Mouse (Mus musculus) lung, embryonic 16.5 days (tissue): ENCODE measurements around the gene Vmn1r26. TPM values are rescaled to one million over a fixed set of nuclear protein-coding genes. Genes with fewer than 3 reads are reported as not detected.
"Not testable (repeated sequence)": the region's sequence is repeated elsewhere in the genome, so short reads cannot be mapped to it uniquely, and the experiment has no call there.

Experiments used
- ATAC-seq: fragments of 200-750 bp; cut with Nextera tagmentation; 2 replicates; pipeline ENCODE4 v1.8.0; 2017; ENCODE audit warnings: low read depth, mild to moderate bottlenecking, moderate library complexity
- H3K27ac ChIP-seq: fragments of 300-500 bp; sonication (generic); 2 replicates; pipeline ENCODE4 v1.5.1; 2014; ENCODE audit warnings: mild to moderate bottlenecking, control low read depth, low read length
- H3K27me3 ChIP-seq: fragments of 300-500 bp; sonication (generic); 2 replicates; pipeline ENCODE4 v1.6.1; 2014; ENCODE audit warnings: low read depth, low read length, mixed read lengths; ENCODE audit not compliant: control insufficient read depth, insufficient read depth
- H3K36me3 ChIP-seq: fragments of 300-500 bp; sonication (generic); 2 replicates; pipeline ENCODE4 v1.6.1; 2014; ENCODE audit warnings: low read length; ENCODE audit not compliant: control insufficient read depth, insufficient read depth
- H3K4me1 ChIP-seq: fragments of 300-500 bp; sonication (generic); replicated peaks from 2 replicates; pipeline ENCODE4 v1.6.1; 2014; ENCODE audit warnings: low read length, mixed read lengths; ENCODE audit not compliant: control insufficient read depth, insufficient read depth
- H3K4me2 ChIP-seq: fragments of 300-500 bp; sonication (generic); 2 replicates; pipeline ENCODE4 v1.6.1; 2014; ENCODE audit warnings: low read depth, low read length, control low read depth
- H3K4me3 ChIP-seq: fragments of 300-500 bp; sonication (generic); 2 replicates; pipeline ENCODE4 v1.5.1; 2014; ENCODE audit warnings: mild to moderate bottlenecking, low read length, control low read depth
- H3K9ac ChIP-seq: fragments of 300-500 bp; sonication (generic); 2 replicates; pipeline ENCODE4 v1.6.1; 2014; ENCODE audit warnings: low read length, control low read depth
- H3K9me3 ChIP-seq: fragments of 300-500 bp; sonication (generic); 2 replicates; pipeline ENCODE4 v1.6.1; 2016; ENCODE audit warnings: low read length; ENCODE audit not compliant: control insufficient read depth
- WGBS: fragments of 180-500 bp; shearing (Covaris S2); extraction: QIAGEN DNeasy Blood & Tissue Kit; methylation state at CpG from one replicate; pipeline ENCODE4 v1.1.7; 2014; 5-methylcytosine and 5-hydroxymethylcytosine counted together
- polyA plus RNA-seq: library from polyadenylated mRNA; unstranded; fragments of >200 nt; fragmentation: Nextera tagmentation; extraction: Ambion mirVana; gene quantifications from 2 replicates; pipeline ENCODE4 v1.2.1, GENCODE M21; 2015

Gene Vmn1r26
- not detected in 2 replicates for polyA plus RNA-seq

DNA sequence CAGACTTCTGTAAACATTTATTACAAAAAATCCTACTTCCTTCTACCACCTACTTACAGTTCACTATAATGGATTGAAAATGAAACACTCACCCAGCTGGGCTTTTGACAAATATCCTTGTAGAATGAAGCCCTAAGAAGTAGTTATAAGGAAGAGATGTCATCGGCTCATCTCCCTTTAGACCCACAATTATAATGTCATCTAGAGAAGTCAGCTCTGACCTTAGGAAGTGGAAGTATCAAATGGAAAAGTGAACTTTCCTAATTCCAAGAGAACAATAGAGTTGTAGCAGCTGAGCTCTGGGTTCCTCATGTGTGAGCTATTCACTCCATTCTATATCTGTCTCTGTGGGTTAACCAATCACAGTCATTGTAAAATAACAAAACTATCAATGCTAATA is at the start of gene Vmn1r26:
Gene Vmn1r26 (minus strand): TSS at position 101 of the 400 bp plus-strand sequence.
- Histone ChIP-seq H3K4me1 (no peaks in the 10 kb centered on the region), H3K27ac (no peak within 1 kb of the TSS), H3K4me3 (no peak within 1 kb of the TSS), H3K27me3 (no peaks in the 10 kb centered on the region), H3K9me3 (no peaks in the 10 kb centered on the region), H3K36me3 (no peaks in the 10 kb centered on the region), H3K4me2 (no peak within 1 kb of the TSS), H3K9ac (no peak within 1 kb of the TSS)
- ATAC-seq = no peak
- WGBS = 88% methylated on average over 1 of the region's 1 CpGs

DNA sequence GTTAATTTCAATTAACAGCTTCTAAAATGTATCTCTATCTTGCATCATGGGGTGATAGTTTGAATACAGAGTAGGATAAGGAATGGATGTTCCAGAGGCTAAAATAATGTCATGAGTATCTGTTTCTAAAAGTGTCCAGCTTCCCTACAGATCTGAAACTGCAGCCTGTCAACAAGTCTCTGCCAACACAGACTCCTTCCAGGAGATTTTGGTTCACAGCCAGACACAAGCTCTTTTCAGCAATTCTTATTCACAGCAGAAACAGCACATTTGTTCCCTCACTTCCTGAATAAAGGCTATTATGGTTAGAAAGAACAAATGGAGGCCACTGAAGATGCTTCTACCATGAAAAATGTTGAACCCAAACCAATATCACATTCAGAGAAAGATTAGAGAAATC is 29.1 kb upstream of the Vmn1r26 start:
- Histone ChIP-seq H3K4me1 (no peaks in the 10 kb centered on the region), H3K4me2 (no peak overlapping the region), H3K36me3 (no peaks in the 10 kb centered on the region), H3K9ac (no peak overlapping the region), H3K9me3 (no peaks in the 10 kb centered on the region), H3K27ac (no peak overlapping the region), H3K27me3 (no peaks in the 10 kb centered on the region), H3K4me3 (no peak overlapping the region)
- ATAC-seq = no peak

DNA sequence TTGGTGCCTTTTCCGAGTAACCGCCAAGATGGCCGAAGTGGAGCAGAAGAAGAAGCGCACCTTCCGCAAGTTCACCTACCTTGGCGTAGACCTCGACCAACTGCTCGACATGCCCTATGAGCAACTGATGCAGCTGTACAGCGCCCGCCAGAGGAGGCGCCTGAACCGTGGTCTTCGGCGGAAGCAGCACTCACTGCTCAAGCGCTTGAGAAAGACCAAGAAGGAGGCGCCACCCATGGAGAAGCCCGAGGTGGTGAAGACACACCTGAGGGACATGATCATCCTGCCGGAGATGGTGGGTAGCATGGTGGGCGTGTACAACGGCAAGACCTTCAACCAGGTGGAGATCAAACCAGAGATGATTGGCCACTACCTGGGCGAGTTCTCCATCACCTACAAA is 2.5 kb upstream of the Vmn1r26 start:
- not testable (repeated sequence) for H3K27me3 ChIP-seq, H3K4me3 ChIP-seq, H3K4me2 ChIP-seq, H3K9me3 ChIP-seq, H3K36me3 ChIP-seq, ATAC-seq, H3K9ac ChIP-seq, H3K4me1 ChIP-seq, H3K27ac ChIP-seq
- 90% methylated on average over 21 of the region's 21 CpGs for WGBS

DNA sequence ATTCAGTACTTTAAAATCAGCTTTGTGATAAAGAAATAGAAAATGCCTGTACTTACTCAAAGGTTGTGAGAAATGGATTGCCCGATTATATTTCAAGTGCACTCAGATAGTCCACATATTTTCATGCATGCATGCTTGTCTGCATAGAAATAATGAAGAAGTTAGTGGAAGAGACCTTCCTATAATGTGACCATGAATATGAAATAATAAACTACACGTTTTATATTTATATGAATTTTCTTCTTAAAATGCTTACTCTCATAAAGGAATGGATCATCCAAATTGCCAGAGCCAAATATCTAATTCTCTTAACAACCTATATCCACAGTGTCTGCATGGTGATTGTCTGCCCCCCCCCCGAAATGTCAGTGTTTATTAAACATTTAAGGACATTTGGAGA is 34.2 kb downstream of the Vmn1r26 start, which contains the start of gene Vmn1r25:
Gene Vmn1r25 (minus strand): TSS at position 101 of the 400 bp plus-strand sequence.
- no peaks in the 10 kb centered on the region for H3K9me3 ChIP-seq

DNA sequence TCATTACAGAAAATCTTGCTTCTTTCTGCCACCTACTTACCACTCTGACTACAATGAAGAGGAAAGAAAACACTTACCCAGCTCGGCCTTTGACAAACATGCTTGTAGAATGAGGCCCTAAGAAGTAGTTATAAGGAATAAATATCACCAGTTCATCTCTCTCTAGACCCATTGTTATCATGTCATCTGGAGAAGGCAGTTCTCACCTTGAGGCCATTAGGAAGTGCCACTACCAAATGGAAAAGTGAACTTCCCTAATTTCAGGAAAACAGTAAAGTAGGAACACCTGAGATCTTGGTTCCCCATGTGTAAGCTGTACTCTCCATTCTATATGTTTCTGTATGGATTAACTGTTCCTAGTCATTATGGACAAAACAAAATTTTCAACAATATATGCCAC is 53.6 kb downstream of the Vmn1r26 start, which contains the start of gene Vmn1r24:
Gene Vmn1r24 (minus strand): TSS at position 101 of the 400 bp plus-strand sequence.
- WGBS = 46% methylated on average over 1 of the region's 1 CpGs
- H3K4me1 ChIP-seq = not testable (repeated sequence)

More for the DNA sequence above, 34.2 kb downstream of the Vmn1r26 start, which contains the start of gene Vmn1r25:
- Histone ChIP-seq H3K27me3 (no peaks in the 10 kb centered on the region), H3K4me1 (no peaks in the 10 kb centered on the region), H3K9ac (no peak within 1 kb of the TSS), H3K27ac (no peak within 1 kb of the TSS), H3K4me3 (no peak within 1 kb of the TSS), H3K36me3 (no peaks in the 10 kb centered on the region), H3K4me2 (no peak within 1 kb of the TSS)
- ATAC-seq = no peak
- 53% methylated on average over 3 of the region's 3 CpGs for WGBS

More for the DNA sequence above, 53.6 kb downstream of the Vmn1r26 start, which contains the start of gene Vmn1r24:
- H3K36me3 ChIP-seq, H3K27ac ChIP-seq, H3K9me3 ChIP-seq, H3K27me3 ChIP-seq, H3K4me3 ChIP-seq, H3K9ac ChIP-seq, H3K4me2 ChIP-seq, ATAC-seq: not testable (repeated sequence)

Other genes starting within 250 kb of the Vmn1r26 start
- gene Vopp1, start 190.0 kb downstream of the Vmn1r26 start, polyA plus RNA-seq = 28.5 and 28.9 TPM in 2 replicates
- not detected in 2 replicates for gene Vmn1r21, start 164.8 kb downstream of the Vmn1r26 start, polyA plus RNA-seq
- not detected in 2 replicates for gene Vmn1r22, start 107.1 kb downstream of the Vmn1r26 start, polyA plus RNA-seq
- gene Vmn1r23, start 88.3 kb downstream of the Vmn1r26 start, polyA plus RNA-seq = not detected in 2 replicates
- gene Vmn1r24, start 53.7 kb downstream of the Vmn1r26 start, polyA plus RNA-seq = not detected in 2 replicates
- gene Vmn1r25, start 34.3 kb downstream of the Vmn1r26 start, polyA plus RNA-seq = not detected in 2 replicates
- not detected in 2 replicates for gene Vmn1r27, start 203.7 kb upstream of the Vmn1r26 start, polyA plus RNA-seq
- not detected in 2 replicates for gene Vmn1r28, start 246.9 kb upstream of the Vmn1r26 start, polyA plus RNA-seq